Mouse (Mus musculus): ENCODE data around the gene Galc.
"Not testable (repeated sequence)": the region's sequence is repeated elsewhere in the genome, so short reads cannot be mapped to it uniquely, and the experiment has no call there.

Gene Galc

DNA sequence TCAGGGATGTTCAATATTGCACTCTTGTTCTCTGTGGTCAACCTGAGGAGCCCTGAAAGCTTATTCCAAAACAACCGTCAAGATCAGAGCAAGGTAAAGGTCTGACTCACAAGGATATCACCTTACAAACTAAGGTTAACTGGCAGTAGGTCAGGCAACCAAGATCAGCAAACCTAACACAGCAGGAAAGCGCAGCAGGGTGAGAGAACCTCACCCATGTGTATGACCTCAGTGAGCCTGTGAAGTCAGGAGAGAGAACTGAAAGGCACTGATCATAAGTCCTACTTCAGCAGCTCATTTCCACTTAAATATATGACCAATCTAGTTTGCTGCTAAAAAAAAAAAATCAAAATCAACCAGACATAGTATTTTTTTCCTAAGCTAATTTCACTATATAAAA, 6.8 kb downstream of the Galc start:
- DNase-seq, result no peak

DNA sequence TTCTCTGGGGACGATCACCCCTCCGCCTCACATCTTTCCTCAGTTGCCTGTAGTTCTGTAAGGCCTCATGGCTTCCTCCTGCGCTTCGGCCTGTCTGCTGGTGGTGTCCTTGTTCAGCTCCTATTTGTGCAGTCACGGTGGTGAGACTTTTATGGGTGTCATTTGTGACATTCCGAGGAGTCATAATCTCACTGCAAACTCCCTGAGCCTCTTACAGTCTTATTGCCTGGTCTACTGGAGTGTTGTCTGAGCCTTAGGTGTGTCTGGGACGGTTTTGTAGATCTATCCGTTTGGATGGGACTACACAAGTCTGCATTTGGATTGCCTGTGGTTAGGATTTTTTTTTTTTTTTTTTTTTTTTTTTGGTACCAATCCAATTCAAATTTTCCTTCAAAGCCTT, 8.9 kb downstream of the Galc start:
- no peak for DNase-seq

DNA sequence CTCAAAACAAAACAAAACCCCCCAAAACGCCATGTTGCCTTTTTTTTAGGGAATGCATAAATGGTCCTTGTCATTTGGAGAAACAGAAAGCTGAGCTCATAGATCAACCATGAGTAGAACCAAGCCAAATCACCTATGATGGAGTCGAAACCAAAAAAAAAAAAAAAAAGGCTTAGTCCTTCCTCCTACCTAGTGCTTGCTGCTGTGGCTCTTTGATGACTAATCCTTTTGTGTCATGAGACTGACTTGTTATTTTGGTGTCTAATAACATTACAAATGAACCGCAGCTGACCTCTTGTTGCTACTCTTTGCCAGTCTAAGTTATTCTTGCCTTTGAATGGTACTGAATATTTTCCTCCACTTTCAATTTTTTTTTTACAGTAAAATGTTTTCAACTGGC, 9.6 kb downstream of the Galc start:
- no peak for DNase-seq

DNA sequence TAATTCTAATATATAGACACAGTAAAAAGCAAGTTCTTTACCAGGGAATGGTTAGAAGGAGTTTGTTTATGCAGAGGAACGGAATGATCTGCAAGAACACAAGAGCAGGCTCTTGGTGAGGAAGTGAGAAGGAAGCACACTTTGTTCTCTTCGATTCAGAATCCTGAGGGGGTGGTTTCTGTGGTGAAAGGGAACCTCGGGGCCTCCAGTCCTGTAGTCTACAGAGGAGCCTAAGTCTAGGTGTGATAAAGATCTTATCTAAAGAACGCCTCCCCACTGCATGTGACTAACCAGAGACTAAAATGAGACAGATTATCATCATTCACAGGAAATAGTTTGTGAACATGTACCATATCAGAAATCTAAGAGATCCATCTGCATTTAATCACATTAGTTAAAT, 12.4 kb downstream of the Galc start:
- DNase-seq, result no peak

DNA sequence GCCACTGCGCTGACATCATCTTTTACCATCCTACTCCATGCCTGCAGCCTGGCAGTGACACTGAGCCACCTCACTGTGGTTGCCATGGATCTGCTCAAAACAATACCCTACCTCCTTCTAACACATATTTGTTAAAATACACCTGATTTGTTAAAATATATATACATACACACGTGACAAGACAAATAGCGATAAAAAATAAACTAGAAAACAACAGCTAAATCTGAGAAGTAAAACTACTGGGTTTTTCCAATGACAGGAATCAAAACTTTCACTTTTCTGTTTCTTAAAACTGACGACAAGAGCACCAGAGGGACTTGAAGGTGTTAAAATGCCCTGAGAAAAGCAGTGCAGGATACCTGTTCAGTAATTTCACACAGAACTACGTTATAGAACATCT, 14.4 kb downstream of the Galc start:
- DNase-seq, result no peak

DNA sequence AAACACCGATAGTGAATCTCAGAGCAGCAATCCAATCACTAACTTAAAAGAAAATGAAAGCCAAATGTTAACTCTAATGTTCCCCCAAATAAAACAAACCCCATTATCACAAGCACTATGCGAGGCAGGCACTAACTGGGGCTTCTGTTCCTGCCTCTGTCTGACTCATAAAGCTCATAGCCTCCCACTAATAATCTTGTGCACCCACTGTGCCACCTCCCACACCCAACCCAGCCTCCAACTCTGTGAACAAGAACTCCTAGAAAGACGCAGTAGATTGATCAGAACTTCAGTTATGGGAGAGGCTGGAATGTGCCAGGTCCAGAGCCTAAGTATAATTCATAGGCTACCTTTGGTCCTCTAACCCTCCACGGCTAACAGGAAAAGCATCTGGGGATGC, 15.1 kb downstream of the Galc start:
- no peak for DNase-seq

DNA sequence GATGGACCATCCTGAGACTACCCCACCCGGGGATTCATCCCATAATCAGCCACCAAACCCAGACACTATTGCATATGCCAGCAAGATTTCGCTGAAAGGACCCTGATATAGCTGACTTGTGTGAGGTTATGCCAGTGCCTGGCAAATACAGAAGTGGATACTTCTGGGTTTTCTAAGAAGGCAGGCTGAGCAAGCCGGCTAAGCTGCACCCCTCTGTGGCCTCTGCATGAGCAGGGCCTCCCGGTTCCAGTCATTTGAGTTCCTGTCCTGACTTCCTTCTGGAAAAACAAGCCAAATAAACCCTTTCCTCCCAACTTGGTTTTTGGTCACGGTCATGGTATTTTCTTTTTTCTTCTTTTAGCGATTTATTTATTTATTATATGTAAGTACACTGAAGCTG, 20.8 kb downstream of the Galc start:
- not testable (repeated sequence) for DNase-seq

DNA sequence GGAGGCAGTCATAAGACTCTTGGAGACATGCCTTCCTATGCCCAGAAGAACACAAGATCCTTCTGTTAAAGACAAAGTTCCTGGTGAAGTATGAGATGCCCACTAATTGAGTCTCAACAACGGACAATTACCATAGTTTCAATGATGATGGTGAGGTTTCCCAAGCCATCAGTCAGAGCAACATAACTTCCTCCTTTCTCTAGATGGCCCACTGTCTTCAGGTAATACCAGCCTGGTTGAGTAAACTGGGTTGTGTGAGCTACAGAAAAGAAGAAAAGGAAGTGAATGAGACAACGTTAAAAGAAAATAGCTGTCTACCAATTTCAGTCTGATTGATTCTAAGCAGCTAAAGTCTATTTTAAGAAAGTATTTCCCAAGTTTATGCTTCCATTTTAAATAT, 32.2 kb downstream of the Galc start:
- no peak for DNase-seq

DNA sequence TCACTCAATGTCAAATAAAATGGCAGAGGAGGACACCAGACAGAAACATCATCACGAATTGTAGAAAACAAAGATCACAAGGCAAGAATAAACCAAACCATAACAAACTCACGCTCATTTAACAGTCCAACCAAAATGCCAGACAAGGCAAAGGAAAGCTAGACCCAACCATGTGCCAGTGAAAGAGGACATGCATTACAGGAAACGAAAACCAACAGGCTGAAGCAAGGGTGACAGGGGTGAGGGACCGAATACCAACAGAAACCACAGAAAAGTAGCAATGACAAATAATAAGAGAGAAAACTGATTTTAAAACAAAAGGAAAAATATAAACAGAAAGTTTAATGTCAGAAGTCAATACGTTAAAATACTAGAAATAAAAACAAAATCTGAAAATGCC, 36.0 kb downstream of the Galc start:
- no peak for DNase-seq

DNA sequence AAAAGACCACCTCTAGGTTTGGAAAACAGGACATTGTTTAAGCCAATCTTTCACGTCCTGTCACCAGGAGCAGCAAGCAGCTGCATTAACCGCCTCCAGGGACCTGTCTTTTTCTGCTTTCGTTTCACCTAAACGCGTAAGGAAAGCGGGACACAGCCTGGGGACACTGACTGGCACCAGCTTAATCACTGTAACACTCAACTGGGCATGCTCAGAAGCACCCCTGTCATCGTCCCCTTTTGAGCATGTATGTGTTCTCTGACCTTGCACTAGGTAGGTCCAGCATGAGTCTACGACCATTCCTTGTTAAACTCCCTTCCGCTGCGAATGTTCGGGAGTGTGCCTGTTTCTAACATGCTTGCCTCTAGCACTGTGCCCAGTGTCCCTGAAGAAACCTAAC, 42.8 kb downstream of the Galc start:
- DNase-seq, result no peak

DNA sequence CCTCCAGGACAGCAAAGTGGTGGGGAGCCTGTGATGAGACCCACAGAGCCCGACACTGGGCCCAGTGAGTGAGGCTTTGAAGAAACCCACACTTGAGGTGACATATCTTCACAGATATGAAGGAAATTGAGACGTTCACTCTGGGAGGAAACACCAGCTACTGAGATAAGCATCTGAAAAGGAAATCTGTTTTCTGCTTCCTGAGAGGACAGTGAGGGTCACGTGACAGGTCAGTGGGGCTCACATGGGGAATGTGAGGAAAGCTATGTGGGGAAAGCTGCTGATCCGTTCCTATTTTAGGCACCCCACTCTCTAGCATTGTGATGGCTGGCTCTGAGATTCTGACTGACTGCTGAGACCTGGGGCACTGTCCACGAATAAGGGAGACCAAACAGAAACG, 43.7 kb downstream of the Galc start:
- DNase-seq, result no peak

DNA sequence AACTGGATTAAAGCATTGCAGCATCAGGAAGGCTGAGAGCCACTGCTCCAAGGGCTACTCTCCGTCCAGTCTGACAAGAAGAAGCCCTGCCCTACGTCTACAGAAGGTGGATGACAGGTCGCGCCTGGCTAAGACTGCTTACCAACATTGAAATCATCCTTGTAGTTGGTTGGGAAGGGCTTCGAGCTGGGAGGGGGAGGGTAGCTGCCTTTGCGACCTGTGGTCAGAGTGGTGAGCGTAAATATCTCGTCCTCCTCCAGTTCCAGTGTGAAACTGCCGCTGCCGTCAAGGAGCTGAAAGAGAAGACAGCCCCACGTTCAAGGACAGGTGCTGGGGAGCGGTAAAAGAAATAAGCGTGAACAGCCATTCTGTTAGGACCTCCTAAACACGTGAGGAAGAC, 45.1 kb downstream of the Galc start:
- no peak for DNase-seq

DNA sequence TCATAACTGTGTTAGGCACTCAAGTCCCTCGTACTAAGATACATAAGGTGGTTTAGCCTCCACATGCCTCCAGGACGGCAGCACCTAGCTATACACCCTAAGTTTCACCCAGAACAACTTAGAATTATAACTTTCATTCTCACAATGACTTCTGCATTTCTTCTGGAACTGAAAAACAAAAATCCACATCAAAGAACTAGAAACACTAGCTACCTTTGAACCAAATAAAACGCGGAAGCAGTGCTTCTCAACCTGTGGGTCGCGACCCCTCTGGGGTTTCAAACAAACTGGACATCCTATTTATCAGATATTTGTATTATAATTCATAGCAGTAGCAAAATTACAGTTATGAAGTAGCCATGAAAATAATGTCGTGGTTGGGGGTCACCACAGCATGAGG, 45.5 kb downstream of the Galc start:
- DNase-seq, result no peak

DNA sequence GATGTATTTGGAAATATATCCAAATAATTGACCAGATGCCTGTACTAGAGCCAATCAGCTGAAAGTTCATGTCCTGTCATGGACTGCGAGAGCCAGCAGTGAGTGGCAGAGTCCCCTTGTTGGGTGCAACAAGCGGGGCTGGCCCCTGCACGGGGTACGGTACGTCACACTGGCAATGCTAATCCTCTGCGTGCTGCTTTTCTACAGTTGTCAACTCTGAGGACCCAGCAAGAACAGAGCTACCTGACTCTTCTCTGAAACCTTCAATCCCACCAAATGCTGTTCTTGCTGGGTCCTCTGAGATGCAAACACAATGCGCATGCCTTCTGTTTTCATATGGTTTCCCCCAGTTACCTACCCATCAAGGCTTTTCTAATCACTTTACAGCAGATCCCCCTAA, 45.9 kb downstream of the Galc start:
- DNase-seq, result no peak

DNA sequence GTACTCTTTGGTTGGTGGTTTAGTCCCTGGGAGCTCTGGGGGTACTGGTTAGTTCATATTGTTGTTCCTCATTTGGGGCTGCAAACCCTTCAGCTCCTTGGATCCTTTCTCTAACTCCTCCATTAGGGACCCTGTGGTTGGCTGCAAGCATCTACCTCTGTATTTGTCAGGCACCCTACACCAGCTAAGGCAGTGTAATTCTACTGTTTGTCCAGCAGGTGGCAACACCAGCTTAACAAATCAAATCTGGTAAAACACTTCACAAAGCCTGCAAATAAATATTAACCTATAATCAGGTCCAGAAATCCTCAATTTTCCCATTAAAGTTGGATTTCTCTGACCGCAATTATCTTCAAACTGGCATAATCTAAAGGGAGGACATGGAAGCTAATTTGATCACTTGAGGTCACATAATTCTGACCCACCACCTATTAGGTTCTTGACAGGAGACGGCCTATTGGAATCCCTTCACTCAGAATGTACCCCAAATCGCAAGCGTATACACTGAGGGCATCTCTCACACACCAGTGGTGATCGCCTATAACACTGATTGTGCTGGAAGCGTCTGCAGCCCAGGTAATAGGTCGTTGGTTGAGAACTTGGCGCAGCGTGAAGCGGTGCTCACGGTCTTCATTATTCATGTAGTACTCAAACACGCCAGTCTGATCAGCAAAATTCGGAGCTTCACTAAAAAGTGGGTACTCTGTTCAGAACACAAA, 46.6 kb downstream of the Galc start:
- DNase-seq, result peak; percentile 24

DNA sequence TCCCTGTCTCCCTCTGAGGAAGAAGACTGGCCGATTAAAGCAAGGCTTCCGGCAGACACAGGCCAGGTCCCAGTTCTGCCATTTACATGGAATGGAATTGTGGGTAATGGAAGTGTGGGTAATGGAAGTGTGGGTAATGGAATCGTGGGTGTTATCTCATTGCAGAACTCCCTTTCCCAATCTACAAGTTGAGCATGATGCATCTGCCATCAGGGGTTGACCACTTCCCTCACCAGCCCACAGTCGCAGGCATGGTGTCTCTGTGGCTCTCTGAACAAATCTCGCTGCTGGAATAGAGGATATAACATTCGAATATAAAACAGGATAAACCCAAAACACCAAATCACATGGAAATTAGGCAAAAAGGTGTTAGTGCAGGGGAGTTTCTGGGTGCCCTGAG, 48.8 kb downstream of the Galc start:
- no peak for DNase-seq

DNA sequence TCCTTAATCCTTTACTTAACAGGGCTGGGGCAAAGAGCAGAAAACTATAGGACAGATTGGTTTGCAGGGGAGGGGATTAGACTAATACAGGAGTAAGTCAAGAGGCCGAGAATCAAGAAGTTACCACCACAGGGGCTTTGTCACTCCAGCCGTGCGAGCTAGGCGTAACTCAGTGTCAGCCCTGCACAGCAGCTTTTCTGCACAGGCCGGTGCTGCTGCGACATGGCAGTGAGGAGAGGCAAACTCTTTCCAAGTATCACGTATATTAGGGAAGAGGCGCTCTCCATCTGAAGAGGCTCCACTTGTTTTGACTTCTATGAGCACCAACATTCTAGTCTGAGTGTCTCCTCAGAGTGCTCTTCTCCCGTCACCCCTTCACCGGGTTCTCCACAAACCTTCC, 51.2 kb downstream of the Galc start:
- DNase-seq, result no peak

DNA sequence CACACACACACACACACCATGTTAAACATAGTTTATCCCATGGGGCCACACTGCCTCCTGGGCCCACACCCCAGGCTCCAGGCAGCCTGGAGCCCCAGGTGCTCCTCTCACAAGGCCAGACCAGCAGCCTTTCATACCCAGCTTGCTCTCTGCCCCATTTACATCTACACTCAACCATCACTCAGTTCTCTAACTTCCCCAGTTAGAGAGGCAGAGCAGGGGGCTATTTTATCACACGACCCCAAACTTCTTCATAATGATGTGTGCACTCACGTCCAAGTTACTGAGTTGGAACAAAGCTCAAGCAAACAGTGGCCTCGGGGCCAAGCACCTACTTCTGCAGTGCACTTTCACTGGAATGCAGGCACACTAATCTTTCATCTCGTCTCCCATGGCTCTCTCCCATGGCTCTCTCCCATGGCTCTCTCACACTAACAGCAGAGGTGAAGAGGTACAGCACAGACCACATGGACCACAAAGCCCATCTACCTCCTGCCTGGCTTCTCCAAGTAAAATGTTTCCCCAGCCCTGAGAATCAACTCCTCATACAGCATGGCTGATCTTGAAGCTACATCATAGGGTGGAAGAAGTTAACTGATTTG, 53.7 kb downstream of the Galc start:
- DNase-seq, result no peak

DNA sequence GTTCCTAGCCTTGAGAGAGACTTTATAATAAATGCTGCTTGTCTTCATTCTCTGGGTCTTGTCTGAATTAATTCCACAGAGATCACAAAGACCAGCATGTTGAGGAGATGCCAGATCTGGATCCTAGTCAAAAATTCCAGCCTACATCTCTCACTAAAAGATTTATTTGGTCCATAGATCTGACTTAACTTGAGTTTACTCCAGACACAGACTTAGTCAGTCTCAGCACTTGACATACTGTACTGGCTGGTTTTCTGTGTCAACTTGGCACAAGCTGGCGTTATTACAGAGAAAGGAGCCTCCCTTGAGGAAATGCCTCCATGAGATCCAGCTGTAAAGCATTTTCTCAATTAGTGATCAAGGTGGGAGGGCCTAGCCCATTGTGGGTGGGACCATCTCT, 61.9 kb downstream of the Galc start:
- no peak for DNase-seq

DNA sequence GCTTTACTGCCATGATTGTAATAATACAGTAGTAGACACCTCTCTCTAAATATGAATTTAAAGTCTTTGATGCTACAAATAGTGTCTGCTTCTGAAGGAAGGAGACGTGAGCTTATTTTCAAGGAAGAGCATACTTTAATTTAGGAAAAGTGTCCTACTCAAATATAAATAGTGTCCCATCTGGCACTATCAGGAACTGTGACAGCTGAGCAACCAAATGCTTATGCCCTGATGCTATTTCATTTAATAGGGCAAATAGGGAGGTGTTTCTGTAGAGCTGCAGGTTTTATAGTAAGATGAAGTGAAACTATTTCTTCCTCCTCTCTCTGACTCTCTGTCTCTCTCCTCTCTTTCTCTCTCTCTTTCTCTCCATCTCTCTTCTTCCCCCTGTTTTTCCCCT, 69.1 kb downstream of the Galc start:
- no peak for DNase-seq

DNA sequence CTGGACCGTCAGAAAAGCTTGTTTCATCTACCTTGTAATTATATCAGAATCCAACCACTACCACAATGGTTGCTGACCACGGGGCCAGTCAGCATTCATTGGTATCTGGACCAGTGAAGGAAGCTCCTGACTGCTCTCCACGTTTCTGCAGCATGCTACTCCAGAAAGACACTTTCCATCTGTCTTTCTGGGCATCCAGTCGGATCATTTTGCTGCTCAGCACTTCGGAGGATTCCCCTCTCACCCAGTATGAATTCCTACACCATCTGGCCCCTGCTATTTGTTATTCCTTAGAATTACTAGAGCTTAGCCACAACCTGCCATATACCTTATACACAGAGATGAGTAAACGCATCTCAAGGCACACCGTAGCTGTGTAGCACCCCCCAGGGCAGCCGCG, 70.2 kb downstream of the Galc start:
- no peak for DNase-seq

DNA sequence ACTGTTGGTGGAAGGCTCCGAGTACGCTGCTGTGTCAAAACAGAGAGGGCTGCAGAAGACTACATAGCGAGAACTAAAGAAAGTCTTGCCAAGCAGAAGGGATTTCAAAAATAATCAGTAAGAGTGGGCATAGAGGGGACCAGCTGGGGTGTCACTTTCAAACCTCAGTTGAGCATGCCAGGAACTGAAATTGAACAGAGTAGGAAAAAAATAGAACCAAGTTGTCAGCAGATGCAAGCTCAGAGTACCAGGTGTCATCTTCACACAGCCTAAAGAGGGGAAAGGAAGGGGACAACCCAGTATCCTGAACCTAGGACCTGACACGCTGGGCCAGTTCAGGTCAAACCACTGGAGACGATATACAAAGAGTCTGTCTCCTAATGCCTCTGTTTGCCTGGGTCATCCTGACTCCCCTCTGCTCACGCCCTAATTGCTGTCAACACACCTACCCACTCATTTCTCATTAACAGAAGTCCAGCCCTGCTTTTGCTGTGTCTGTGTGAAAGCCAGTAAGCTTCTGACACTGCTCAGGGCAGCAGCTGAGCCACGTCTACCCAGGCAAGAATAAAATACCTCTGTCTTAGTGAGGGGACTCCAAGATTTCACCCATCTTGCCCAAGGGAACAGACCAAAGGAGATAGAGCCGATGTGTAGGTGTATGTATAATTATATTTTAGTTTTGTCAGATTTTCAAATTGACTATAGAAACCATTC, 71.9 kb downstream of the Galc start:
- no peak for DNase-seq

DNA sequence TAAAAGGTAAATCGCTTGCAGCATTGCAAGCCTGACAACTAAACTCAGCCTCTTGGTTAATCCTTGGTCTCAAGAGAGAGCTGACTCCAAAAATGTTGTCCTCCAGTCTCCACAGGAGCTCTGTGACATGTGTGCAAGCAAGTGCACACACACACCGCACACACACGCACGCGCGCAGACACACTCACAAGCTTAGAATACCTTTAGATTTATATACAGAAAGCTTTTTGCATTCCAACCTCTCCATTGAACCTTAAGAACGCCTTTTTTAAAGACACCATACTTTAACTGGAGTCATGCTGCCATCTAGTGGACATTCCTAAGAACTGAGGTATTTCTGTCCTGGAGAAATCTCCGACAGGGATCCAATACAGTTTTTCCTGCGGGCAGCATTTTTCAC, 77.5 kb downstream of the Galc start:
- peak; percentile 50 for DNase-seq

DNA sequence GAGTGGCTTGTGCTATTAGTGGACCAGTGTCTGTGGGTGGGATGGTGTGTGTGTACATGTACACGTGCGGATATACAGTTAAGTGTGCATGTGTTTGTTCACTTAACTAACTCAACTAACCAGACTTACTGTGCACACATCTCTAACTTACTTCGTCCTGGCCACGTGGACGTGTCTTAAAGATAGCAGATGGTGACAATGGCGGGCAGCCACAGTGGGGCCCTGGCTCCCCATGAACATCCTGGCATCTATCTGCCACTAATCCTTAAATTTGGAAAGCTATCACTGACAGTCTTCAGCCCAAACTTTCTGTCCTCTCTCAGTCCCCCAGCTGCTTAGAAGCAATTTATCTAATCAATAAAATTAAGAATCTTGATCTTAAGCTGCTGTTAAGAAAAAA, 78.5 kb downstream of the Galc start:
- no peak for DNase-seq
